Comparison of ENCODE assay signal across 8 mouse cellular contexts in genomic region chr17:27857649-27858475, GRCm38 (mm10). TPM values are rescaled to one million over a fixed set of nuclear protein-coding genes. Genes with fewer than 3 reads are reported as not detected.
DNase-seq lines count a peak whose midpoint lies in the region; ATAC-seq and TF ChIP-seq lines count a peak whose summit lies in the region.

No protein-coding gene starts in this region.

- H3K4me2 ChIP-seq in heart, embryonic 12.5 days, result peak overlapping the region; percentile 88
- H3K4me2 ChIP-seq in hindbrain, postnatal 0 days (ENCODE audit: low read depth, low read length), result peak overlapping the region; percentile 62
- H3K4me2 ChIP-seq in midbrain, embryonic 14.5 days (ENCODE audit: low read length), result peak overlapping the region; percentile 82

- no peaks in the 10 kb centered on the region for H3K9me3 ChIP-seq in heart, embryonic 12.5 days (replicated peaks)
- H3K9me3 ChIP-seq in hindbrain, postnatal 0 days (ENCODE audit: low read length), result no peaks in the 10 kb centered on the region
- no peaks in the 10 kb centered on the region for H3K9me3 ChIP-seq in midbrain, embryonic 14.5 days (ENCODE audit: control insufficient read depth, low read length)

- DNase-seq in heart, postnatal 14 days, result no peak
- DNase-seq in hindbrain, postnatal 0 days (ENCODE audit: low spot score), result no peak
- DNase-seq in midbrain, embryonic 14.5 days, result no peak
- DNase-seq in ovary, adult 18-20 months (ENCODE audit: low spot score), result no peak
- no peak for DNase-seq in adrenal gland, postnatal 4 days (ENCODE audit: low spot score in 2 of 2)

- peaks cover 16% of the 10 kb centered on the region for H3K36me3 ChIP-seq in heart, embryonic 12.5 days
- H3K36me3 ChIP-seq in hindbrain, postnatal 0 days (ENCODE audit: insufficient read depth, low read length), result no peaks in the 10 kb centered on the region
- H3K36me3 ChIP-seq in midbrain, embryonic 14.5 days (ENCODE audit: control insufficient read depth, insufficient read depth, low read length), result peaks cover 13% of the 10 kb centered on the region

- intact Hi-C loops in heart, postnatal 14 days (cut with DNase I), result no loop called here

- peak overlapping the region; percentile 71 for H3K4me3 ChIP-seq in heart, embryonic 12.5 days
- peak overlapping the region; percentile 91 for H3K4me3 ChIP-seq in hindbrain, postnatal 0 days (ENCODE audit: low read length)
- peak overlapping the region; percentile 83 for H3K4me3 ChIP-seq in midbrain, embryonic 14.5 days (replicated peaks; ENCODE audit: low read depth, low read length)

- WGBS in heart, embryonic 12.5 days, result 35% methylated on average over 11 of the region's 11 CpGs
- 42% methylated on average over 11 of the region's 11 CpGs for WGBS in hindbrain, postnatal 0 days
- 58% methylated on average over 11 of the region's 11 CpGs for WGBS in midbrain, embryonic 14.5 days

- H3K27ac ChIP-seq in heart, embryonic 12.5 days (ENCODE audit: poor library complexity, severe bottlenecking), result 0 out of 2 replicates have a peak overlapping the region, but pooled peaks have one; percentile 68
- H3K27ac ChIP-seq in hindbrain, postnatal 0 days, result 0 out of 2 replicates have a peak overlapping the region, but pooled peaks have one; percentile 86
- no peak overlapping the region for H3K27ac ChIP-seq in midbrain, embryonic 14.5 days (replicated peaks; ENCODE audit: low read depth, low read length)

- no peak for TF ChIP-seq CTCF in hindbrain, postnatal 0 days (IDR thresholded peaks at IDR 0.05; ENCODE audit: low read depth)

- H3K27me3 ChIP-seq in heart, embryonic 12.5 days (replicated peaks), result no peaks in the 10 kb centered on the region
- H3K27me3 ChIP-seq in hindbrain, postnatal 0 days (ENCODE audit: insufficient read depth, low read length), result no peaks in the 10 kb centered on the region
- no peaks in the 10 kb centered on the region for H3K27me3 ChIP-seq in midbrain, embryonic 14.5 days (ENCODE audit: control insufficient read depth, insufficient read depth, low read length)

- peak overlapping the region; percentile 87 for H3K9ac ChIP-seq in heart, embryonic 12.5 days
- peak overlapping the region; percentile 85; the same call in 1 of the 2 replicates for H3K9ac ChIP-seq in hindbrain, postnatal 0 days (replicated peaks; ENCODE audit: low read length)
- peak overlapping the region; percentile 65 for H3K9ac ChIP-seq in midbrain, embryonic 14.5 days (replicated peaks; ENCODE audit: low read length)

- ATAC-seq in heart, embryonic 12.5 days (ENCODE audit: insufficient number of reproducible peaks, low FRiP score), result no peak
- ATAC-seq in common myeloid progenitor, adult 5-6 weeks (replicated peaks; ENCODE audit: low read depth, poor library complexity, severe bottlenecking), result peak; percentile 24; the same call in 1 of the 2 replicates
- no peak for ATAC-seq in hindbrain, postnatal 0 days
- no peak for ATAC-seq in midbrain, embryonic 14.5 days (ENCODE audit: low FRiP score, low TSS enrichment)
- ATAC-seq in inflammation-experienced regulatory T-cells, adult 6 months, result no peak

- H3K4me1 ChIP-seq in heart, embryonic 12.5 days (replicated peaks), result peaks cover 38% of the 10 kb centered on the region
- peaks cover 17% of the 10 kb centered on the region for H3K4me1 ChIP-seq in hindbrain, postnatal 0 days (ENCODE audit: insufficient read depth, low read length)
- H3K4me1 ChIP-seq in midbrain, embryonic 14.5 days (ENCODE audit: control insufficient read depth, insufficient read depth, low read length), result peaks cover 18% of the 10 kb centered on the region

RNA-seq across cellular contexts. Expression of gene Uhrf1bp1, which starts 1.6 kb away (rescaled TPM):
- polyA plus RNA-seq in heart, embryonic 12.5 days (2016; fragmentation: Nextera tagmentation; extraction: Ambion mirVana), result 6.4 and 7.2 TPM in 2 replicates
- total RNA-seq in heart, postnatal 14 days (2021), result 10 to 100 TPM; 14.3 to 18.7 TPM
- 10.5 and 13.1 TPM in 2 replicates for total RNA-seq in common myeloid progenitor, adult 5-6 weeks (2017)
- 18.1 and 19.9 TPM in 2 replicates for total RNA-seq in hindbrain, postnatal 0 days (2014; rRNA removed)
- 3.4 and 3.6 TPM in 2 replicates for polyA plus RNA-seq in hindbrain, postnatal 0 days (2015; fragmentation: Nextera tagmentation; extraction: Ambion mirVana)
- 6.6 and 9.3 TPM in 2 replicates for polyA plus RNA-seq in midbrain, embryonic 14.5 days (2014; fragmentation: Nextera tagmentation; extraction: Ambion mirVana)
- total RNA-seq in adrenal gland, postnatal 4 days (2021), result 10 to 100 TPM; 24.5 to 24.8 TPM
- 1 to 10 TPM in 1 of 3 experiments, under 1 TPM in 2; 0.77 to 1.2 (median 0.86) TPM for polyA plus RNA-seq in inflammation-experienced regulatory T-cells, adult 6 months (2017; shearing (Covaris generic))

RNA-seq across cellular contexts. Expression of gene Snrpc, which starts 19.9 kb away (rescaled TPM):
- polyA plus RNA-seq in heart, embryonic 12.5 days (2016; fragmentation: Nextera tagmentation; extraction: Ambion mirVana), result 221 and 222 TPM in 2 replicates
- 10 to 100 TPM; 61.8 to 70.0 TPM for total RNA-seq in heart, postnatal 14 days (2021)
- 116 and 132 TPM in 2 replicates for total RNA-seq in common myeloid progenitor, adult 5-6 weeks (2017)
- 124 and 146 TPM in 2 replicates for total RNA-seq in hindbrain, postnatal 0 days (2014; rRNA removed)
- 235 TPM in 2 replicates for polyA plus RNA-seq in hindbrain, postnatal 0 days (2015; fragmentation: Nextera tagmentation; extraction: Ambion mirVana)
- 240 and 274 TPM in 2 replicates for polyA plus RNA-seq in midbrain, embryonic 14.5 days (2014; fragmentation: Nextera tagmentation; extraction: Ambion mirVana)
- total RNA-seq in adrenal gland, postnatal 4 days (2021), result 100 to 1,000 TPM; 115 to 124 TPM
- 100 to 1,000 TPM in 1 of 3 experiments, 10 to 100 TPM in 2; 83.3 to 136 (median 92.9) TPM for polyA plus RNA-seq in inflammation-experienced regulatory T-cells, adult 6 months (2017; shearing (Covaris generic))

RNA-seq across cellular contexts. Expression of gene D17Wsu92e, which starts 37.4 kb away (rescaled TPM):
- polyA plus RNA-seq in heart, embryonic 12.5 days (2016; fragmentation: Nextera tagmentation; extraction: Ambion mirVana), result 14.8 and 15.1 TPM in 2 replicates
- 100 to 1,000 TPM; 114 to 117 TPM for total RNA-seq in heart, postnatal 14 days (2021)
- total RNA-seq in common myeloid progenitor, adult 5-6 weeks (2017), result 59.1 and 69.4 TPM in 2 replicates
- 73.4 and 89.6 TPM in 2 replicates for total RNA-seq in hindbrain, postnatal 0 days (2014; rRNA removed)
- polyA plus RNA-seq in hindbrain, postnatal 0 days (2015; fragmentation: Nextera tagmentation; extraction: Ambion mirVana), result 10.3 and 10.5 TPM in 2 replicates
- 11.7 and 12.9 TPM in 2 replicates for polyA plus RNA-seq in midbrain, embryonic 14.5 days (2014; fragmentation: Nextera tagmentation; extraction: Ambion mirVana)
- 100 to 1,000 TPM; 127 to 130 TPM for total RNA-seq in adrenal gland, postnatal 4 days (2021)
- 10 to 100 TPM; 12.0 to 15.9 (median 14.3) TPM for polyA plus RNA-seq in inflammation-experienced regulatory T-cells, adult 6 months (2017; shearing (Covaris generic))

RNA-seq across cellular contexts. Expression of gene Anks1, which starts 51.2 kb away (rescaled TPM):
- polyA plus RNA-seq in heart, embryonic 12.5 days (2016; fragmentation: Nextera tagmentation; extraction: Ambion mirVana), result 11.5 and 12.1 TPM in 2 replicates
- 10 to 100 TPM; 75.5 to 79.3 TPM for total RNA-seq in heart, postnatal 14 days (2021)
- 28.7 and 40.5 TPM in 2 replicates for total RNA-seq in common myeloid progenitor, adult 5-6 weeks (2017)
- 102 and 114 TPM in 2 replicates for total RNA-seq in hindbrain, postnatal 0 days (2014; rRNA removed)
- polyA plus RNA-seq in hindbrain, postnatal 0 days (2015; fragmentation: Nextera tagmentation; extraction: Ambion mirVana), result 35.0 and 35.8 TPM in 2 replicates
- 63.9 and 69.2 TPM in 2 replicates for polyA plus RNA-seq in midbrain, embryonic 14.5 days (2014; fragmentation: Nextera tagmentation; extraction: Ambion mirVana)
- 10 to 100 TPM; 33.7 to 37.4 TPM for total RNA-seq in adrenal gland, postnatal 4 days (2021)
- 1 to 10 TPM; 1.9 to 5.0 (median 3.8) TPM for polyA plus RNA-seq in inflammation-experienced regulatory T-cells, adult 6 months (2017; shearing (Covaris generic))

RNA-seq across cellular contexts. Expression of gene Taf11, which starts 51.8 kb away (rescaled TPM):
- polyA plus RNA-seq in heart, embryonic 12.5 days (2016; fragmentation: Nextera tagmentation; extraction: Ambion mirVana), result 48.6 and 56.2 TPM in 2 replicates
- total RNA-seq in heart, postnatal 14 days (2021), result 10 to 100 TPM; 21.6 to 23.7 TPM
- total RNA-seq in common myeloid progenitor, adult 5-6 weeks (2017), result 29.2 and 35.7 TPM in 2 replicates
- 7.7 and 15.3 TPM in 2 replicates for total RNA-seq in hindbrain, postnatal 0 days (2014; rRNA removed)
- polyA plus RNA-seq in hindbrain, postnatal 0 days (2015; fragmentation: Nextera tagmentation; extraction: Ambion mirVana), result 54.6 and 62.0 TPM in 2 replicates
- polyA plus RNA-seq in midbrain, embryonic 14.5 days (2014; fragmentation: Nextera tagmentation; extraction: Ambion mirVana), result 59.9 and 64.9 TPM in 2 replicates
- 10 to 100 TPM; 39.5 to 43.6 TPM for total RNA-seq in adrenal gland, postnatal 4 days (2021)
- polyA plus RNA-seq in inflammation-experienced regulatory T-cells, adult 6 months (2017; shearing (Covaris generic)), result 10 to 100 TPM; 39.7 to 54.3 (median 42.1) TPM
